10 mouse cellular contexts compared by ENCODE assay signal in genomic region chr6:129215886-129216637, GRCm38 (mm10). TPM values are rescaled to one million over a fixed set of nuclear protein-coding genes. Genes with fewer than 3 reads are reported as not detected.
DNase-seq lines count a peak whose midpoint lies in the region; ATAC-seq and TF ChIP-seq lines count a peak whose summit lies in the region.
"Had no signal": no experiment of that assay in that cellular context is flagged by ENCODE, and none has a peak within 500 bp of the region (broad histone marks: within the 10 kb centered on the region; RNA-seq: fewer than 3 reads in every experiment).

No protein-coding gene starts in this region.

- no peaks in the 10 kb centered on the region for H3K79me2 ChIP-seq in MEL (ENCODE audit: control insufficient read depth, insufficient read depth, low read length, poor library complexity)

- peaks cover 14% of the 10 kb centered on the region; the same call in 1 of the 2 replicates for H3K4me1 ChIP-seq in kidney, postnatal 0 days (replicated peaks; ENCODE audit: insufficient read depth, low read length)
- H3K4me1 ChIP-seq in kidney, embryonic 14.5 days (ENCODE audit: control insufficient read depth, insufficient read depth, low read length) = no peaks in the 10 kb centered on the region
- peaks cover 31 to 65% of the 10 kb centered on the region in 2 experiments for H3K4me1 ChIP-seq in MEL (ENCODE audit: control insufficient read depth in 1 of 2, insufficient read depth in 2 of 2, low read length in 2 of 2)

- DNase-seq in kidney, postnatal 0 days (ENCODE audit: low spot score) = no peak
- peak; percentile 89 for DNase-seq in MEL (ENCODE audit: low read depth, low spot score)
- DNase-seq in gastrocnemius, adult 8-10 months (ENCODE audit: low spot score in 2 of 2) = peak; percentile 55 to 66
- no peak for DNase-seq in retina, postnatal 1 day
- DNase-seq in left cerebral cortex, adult 8-10 months (ENCODE audit: low spot score in 2 of 2) = no peak

- no peak for TF ChIP-seq RAD21 in MEL (IDR thresholded peaks at IDR 0.05; ENCODE audit: low read depth, low read length)

- H3K4me3 ChIP-seq in kidney, postnatal 0 days (replicated peaks; ENCODE audit: low read depth, low read length) = no peak overlapping the region
- no peak overlapping the region for H3K4me3 ChIP-seq in kidney, embryonic 14.5 days (ENCODE audit: low read length)
- no peak overlapping the region for H3K4me3 ChIP-seq in MEL (ENCODE audit: control insufficient read depth in 1 of 2, insufficient read depth in 1 of 2, low read depth in 2 of 2, low read length in 2 of 2)

- peak overlapping the region; percentile 71 for H3K27ac ChIP-seq in kidney, postnatal 0 days
- H3K27ac ChIP-seq in kidney, embryonic 14.5 days (ENCODE audit: low read depth, low read length) = no peak overlapping the region
- H3K27ac ChIP-seq in MEL (ENCODE audit: control insufficient read depth, low read depth, low read length) = peak overlapping the region; percentile 97

- no peak overlapping the region for H3K4me2 ChIP-seq in kidney, postnatal 0 days (ENCODE audit: low read length)
- H3K4me2 ChIP-seq in kidney, embryonic 14.5 days (replicated peaks; ENCODE audit: low read depth, low read length) = no peak overlapping the region

- no peak for ATAC-seq in kidney, postnatal 0 days (replicated peaks; ENCODE audit: low FRiP score, low read depth)
- ATAC-seq in kidney, embryonic 14.5 days (ENCODE audit: low FRiP score, low TSS enrichment) = no peak
- peak; percentile 81 for ATAC-seq in megakaryocyte-erythroid progenitor cell, adult 5-6 weeks (replicated peaks; ENCODE audit: low FRiP score, low TSS enrichment, poor library complexity, severe bottlenecking)

- H3K9ac ChIP-seq in kidney, postnatal 0 days (ENCODE audit: low read depth, low read length) = no peak overlapping the region
- H3K9ac ChIP-seq in kidney, embryonic 14.5 days (ENCODE audit: low read depth, low read length) = no peak overlapping the region
- H3K9ac ChIP-seq in MEL (ENCODE audit: control insufficient read depth, low read depth, low read length, poor library complexity, severe bottlenecking) = peak overlapping the region; percentile 43

- TF ChIP-seq POLR2A in MEL (IDR thresholded peaks at IDR 0.05; ENCODE audit: control insufficient read depth in 1 of 2, insufficient read depth in 1 of 2, low read depth in 1 of 2, low read length in 2 of 2, poor library complexity in 1 of 2) = no peak

- no peak for TF ChIP-seq CTCF in kidney, postnatal 0 days (IDR thresholded peaks at IDR 0.05; ENCODE audit: low read depth)
- TF ChIP-seq CTCF in MEL (IDR thresholded peaks at IDR 0.05 in 2 of 3, conservative IDR thresholded peaks at IDR 0.05 in 1 of 3; ENCODE audit: control insufficient read depth in 1 of 3, insufficient read depth in 1 of 3, low read depth in 2 of 3, low read length in 3 of 3, poor library complexity in 1 of 3, severe bottlenecking in 1 of 3) = no peak

- no peaks in the 10 kb centered on the region for H3K9me3 ChIP-seq in kidney, postnatal 0 days (replicated peaks; ENCODE audit: low read length)
- H3K9me3 ChIP-seq in kidney, embryonic 14.5 days (ENCODE audit: control insufficient read depth, low read length) = no peaks in the 10 kb centered on the region
- H3K9me3 ChIP-seq in MEL (replicated peaks; ENCODE audit: insufficient read depth, low read length) = no peaks in the 10 kb centered on the region
- H3K9me3 ChIP-seq: megakaryocyte, embryonic 14.5 days had no signal

- peak; percentile 87 to 93 for TF ChIP-seq EP300 in MEL (IDR thresholded peaks at IDR 0.05; ENCODE audit: low read depth in 1 of 2, low read length in 2 of 2)

- WGBS in kidney, postnatal 0 days = 55% methylated on average over 7 of the region's 7 CpGs
- 76% methylated on average over 7 of the region's 7 CpGs for WGBS in kidney, embryonic 14.5 days

- no peaks in the 10 kb centered on the region for H3K27me3 ChIP-seq in kidney, postnatal 0 days (ENCODE audit: insufficient read depth, low read length)
- H3K27me3 ChIP-seq in kidney, embryonic 14.5 days (ENCODE audit: control insufficient read depth, insufficient read depth, low read length) = no peaks in the 10 kb centered on the region
- no peaks in the 10 kb centered on the region for H3K27me3 ChIP-seq in MEL (ENCODE audit: control insufficient read depth in 1 of 2, insufficient read depth in 2 of 2, low read length in 2 of 2)
- H3K27me3 ChIP-seq: megakaryocyte, embryonic 14.5 days had no signal

- H3K36me3 ChIP-seq in kidney, postnatal 0 days (ENCODE audit: insufficient read depth, low read length) = no peaks in the 10 kb centered on the region
- H3K36me3 ChIP-seq in kidney, embryonic 14.5 days (ENCODE audit: control insufficient read depth, insufficient read depth, low read length) = no peaks in the 10 kb centered on the region
- peaks cover 0 to 74% of the 10 kb centered on the region in 2 experiments; a peak in 2 of 4 replicates for H3K36me3 ChIP-seq in MEL (ENCODE audit: control insufficient read depth in 1 of 2, insufficient read depth in 2 of 2, low read length in 2 of 2)

TF ChIP-seq in MEL, 35 proteins besides CTCF, POLR2A, EP300 and RAD21 (continues in another document):
- TF ChIP-seq ETS1 (IDR thresholded peaks at IDR 0.05; ENCODE audit: low read depth, low read length) (peak; percentile 100), NRF1 (IDR thresholded peaks at IDR 0.05; ENCODE audit: insufficient read depth, low read depth, low read length, poor library complexity, severe bottlenecking) (no peak), CHD2 (IDR thresholded peaks at IDR 0.05; ENCODE audit: low read length) (no peak), MYB (IDR thresholded peaks at IDR 0.05; ENCODE audit: low read depth, low read length) (peak; percentile 78), ZC3H11A (IDR thresholded peaks at IDR 0.05; ENCODE audit: low read depth, low read length) (no peak), TAL1 (IDR thresholded peaks at IDR 0.05; ENCODE audit: low read length) (no peak), POLR2AphosphoS5 (IDR thresholded peaks at IDR 0.05; ENCODE audit: borderline replicate concordance, low read depth, low read length) (no peak), MAZ (IDR thresholded peaks at IDR 0.05; ENCODE audit: low read depth, low read length) (no peak), POLR2AphosphoS2 (IDR thresholded peaks at IDR 0.05; ENCODE audit: low read length) (peak; percentile 53; the same call in 1 of the 2 replicates), MEF2A (IDR thresholded peaks at IDR 0.05; ENCODE audit: extremely low read depth, insufficient replicate concordance, low read depth, low read length, poor library complexity, severe bottlenecking) (no peak), MAX (IDR thresholded peaks at IDR 0.05; ENCODE audit: low read length) (no peak), USF2 (IDR thresholded peaks at IDR 0.05; ENCODE audit: borderline replicate concordance in 1 of 2, insufficient read depth in 1 of 2, low read depth in 1 of 2, low read length in 2 of 2) (no peak), RCOR1 (IDR thresholded peaks at IDR 0.05; ENCODE audit: low read depth, low read length) (peak; percentile 49; the same call in 1 of the 2 replicates), NELFE (IDR thresholded peaks at IDR 0.05; ENCODE audit: low read depth, low read length) (peak; percentile 23), HCFC1 (IDR thresholded peaks at IDR 0.05; ENCODE audit: low read depth, low read length) (no peak), USF1 (IDR thresholded peaks at IDR 0.05; ENCODE audit: low read depth, low read length) (no peak; the same call in 1 of the 2 replicates), KAT2A (conservative IDR thresholded peaks at IDR 0.05; ENCODE audit: low read depth, low read length) (peak; percentile 22; the same call in 1 of the 2 replicates), ELF1 (IDR thresholded peaks at IDR 0.05; ENCODE audit: low read depth, low read length) (peak; percentile 64; the same call in 1 of the 2 replicates), E2F4 (IDR thresholded peaks at IDR 0.05; ENCODE audit: borderline replicate concordance, low read depth, low read length) (no peak), JUND (IDR thresholded peaks at IDR 0.05; ENCODE audit: low read depth, low read length) (peak; percentile 75; the same call in 1 of the 2 replicates), BHLHE40 (IDR thresholded peaks at IDR 0.05; ENCODE audit: borderline replicate concordance, low read depth, low read length) (peak; percentile 41; the same call in 1 of the 2 replicates), UBTF (IDR thresholded peaks at IDR 0.05; ENCODE audit: borderline replicate concordance, insufficient read depth, low read depth, low read length) (no peak), CHD1 (IDR thresholded peaks at IDR 0.05; ENCODE audit: low read depth, low read length) (no peak), SIN3A (IDR thresholded peaks at IDR 0.05; ENCODE audit: low read length) (peak; percentile 94), SMC3 (IDR thresholded peaks at IDR 0.05; ENCODE audit: low read depth, low read length) (no peak), ZKSCAN1 (IDR thresholded peaks at IDR 0.05; ENCODE audit: low read depth, low read length) (no peak), TCF12 (IDR thresholded peaks at IDR 0.05; ENCODE audit: low read depth, low read length) (peak; percentile 80)

RNA-seq across cellular contexts. Expression of gene Clec2d, which starts 35.6 kb away (rescaled TPM):
- 1.0 and 1.4 TPM in 2 replicates for polyA plus RNA-seq in kidney, postnatal 0 days (2015; fragmentation: Nextera tagmentation; extraction: Ambion mirVana)
- polyA plus RNA-seq in kidney, embryonic 14.5 days (2014; fragmentation: Nextera tagmentation; extraction: Ambion mirVana) = 0.31 and 0.58 TPM in 2 replicates
- total RNA-seq in MEL (2012; rRNA removed) = 1.7 and 2.8 TPM in 2 replicates
- under 1 TPM in 1 of 2 experiments, not detected in 1; 0.50 TPM for polyA plus RNA-seq in MEL (2012; ENCODE audit: insufficient read depth in 1 of 2, insufficient read length in 2 of 2, low read depth in 1 of 2, low replicate concordance in 2 of 2, missing spikeins in 1 of 2)
- total RNA-seq in gastrocnemius, adult 8-10 months (2022) = 10 to 100 TPM; 60.1 to 87.3 (median 74.7) TPM
- total RNA-seq in megakaryocyte-erythroid progenitor cell, adult 5-6 weeks (2014; fragmentation: Nextera tagmentation) = 18.0 and 43.7 TPM in 2 replicates
- 78.9 and 151 TPM in 2 replicates for total RNA-seq in megakaryocyte-erythroid progenitor cell, adult 5-6 weeks (2017)
- total RNA-seq in left cerebral cortex, adult 8-10 months (2022) = 1 to 10 TPM; 9.0 to 9.9 (median 9.7) TPM

RNA-seq across cellular contexts. Expression of gene Cd69, which starts 59.2 kb away (rescaled TPM):
- not detected in 2 replicates for polyA plus RNA-seq in kidney, postnatal 0 days (2015; fragmentation: Nextera tagmentation; extraction: Ambion mirVana)
- 0.04 and 0.11 TPM in 2 replicates for polyA plus RNA-seq in kidney, embryonic 14.5 days (2014; fragmentation: Nextera tagmentation; extraction: Ambion mirVana)
- total RNA-seq in MEL (2012; rRNA removed) = 0.26 TPM in 1 of 2 replicates, not detected in the other
- not detected for polyA plus RNA-seq in MEL (2012; ENCODE audit: insufficient read depth in 1 of 2, insufficient read length in 2 of 2, low read depth in 1 of 2, low replicate concordance in 2 of 2, missing spikeins in 1 of 2)
- total RNA-seq in gastrocnemius, adult 8-10 months (2022) = not detected
- 7.0 and 12.2 TPM in 2 replicates for total RNA-seq in megakaryocyte-erythroid progenitor cell, adult 5-6 weeks (2014; fragmentation: Nextera tagmentation)
- total RNA-seq in megakaryocyte-erythroid progenitor cell, adult 5-6 weeks (2017) = 57.7 and 71.1 TPM in 2 replicates
- total RNA-seq in left cerebral cortex, adult 8-10 months (2022) = not detected
- total RNA-seq: layer of hippocampus, adult 8-10 months had no signal
- polyA plus RNA-seq: cortical plate, adult 2 months had no signal

Comparison
In these comparisons a context has a peak if more than half of its experiments do, and no peak if none do; other contexts are left out.
1. DNase-seq: peak in MEL (single experiment) and gastrocnemius, adult 8-10 months (2 of 2); none in kidney, postnatal 0 days (single experiment), retina, postnatal 1 day (single experiment) and left cerebral cortex, adult 8-10 months (0 of 2).